Mouse (Mus musculus) forebrain, embryonic 16.5 days (tissue): ENCODE results near the gene Satb2. TPM values are rescaled to one million over a fixed set of nuclear protein-coding genes. Genes with fewer than 3 reads are reported as not detected.

Experiments
- ATAC-seq: fragments of 200-750 bp; cut with Nextera tagmentation; 2 replicates; pipeline ENCODE4 v1.8.0; 2017; ENCODE audit warnings: mild to moderate bottlenecking, moderate library complexity
- H3K27ac ChIP-seq: fragments of 300-500 bp; sonication (generic); 2 replicates; pipeline ENCODE4 v1.5.1; 2014; ENCODE audit warnings: low read length, control low read depth
- H3K27me3 ChIP-seq: fragments of 300-500 bp; sonication (generic); replicated peaks from 2 replicates; pipeline ENCODE4 v1.6.1; 2014; ENCODE audit warnings: low read length; ENCODE audit not compliant: control insufficient read depth, insufficient read depth
- H3K36me3 ChIP-seq: fragments of 300-500 bp; sonication (generic); 2 replicates; pipeline ENCODE4 v1.6.1; 2014; ENCODE audit not compliant: control insufficient read depth, insufficient read depth
- H3K4me1 ChIP-seq: fragments of 300-500 bp; sonication (generic); replicated peaks from 2 replicates; pipeline ENCODE4 v1.6.1; 2014; ENCODE audit warnings: low read length; ENCODE audit not compliant: control insufficient read depth, insufficient read depth
- H3K4me2 ChIP-seq: fragments of 300-500 bp; sonication (generic); 2 replicates; pipeline ENCODE4 v1.6.1; 2014; ENCODE audit warnings: mild to moderate bottlenecking, low read length, control low read depth
- H3K4me3 ChIP-seq: fragments of 300-500 bp; sonication (generic); replicated peaks from 2 replicates; pipeline ENCODE4 v1.5.1; 2014; ENCODE audit warnings: mild to moderate bottlenecking, low read length, control low read depth
- H3K9ac ChIP-seq: fragments of 300-500 bp; sonication (generic); replicated peaks from 2 replicates; pipeline ENCODE4 v1.6.1; 2014; ENCODE audit warnings: low read depth, low read length, control low read depth
- H3K9me3 ChIP-seq: fragments of 300-500 bp; sonication (generic); 2 replicates; pipeline ENCODE4 v1.6.1; 2016; ENCODE audit warnings: low read length; ENCODE audit not compliant: control insufficient read depth
- WGBS: fragments of 180-500 bp; shearing (Covaris S2); extraction: QIAGEN DNeasy Blood & Tissue Kit; methylation state at CpG from one replicate; pipeline ENCODE4 v1.1.7; 2014; 5-methylcytosine and 5-hydroxymethylcytosine counted together
- polyA plus RNA-seq: library from polyadenylated mRNA; unstranded; fragments of >200 nt; fragmentation: Nextera tagmentation; extraction: Ambion mirVana; gene quantifications from 2 replicates; pipeline ENCODE4 v1.2.1, GENCODE M21; 2015

Satb2 gene
- 74.5 and 109 TPM in 2 replicates for polyA plus RNA-seq

DNA sequence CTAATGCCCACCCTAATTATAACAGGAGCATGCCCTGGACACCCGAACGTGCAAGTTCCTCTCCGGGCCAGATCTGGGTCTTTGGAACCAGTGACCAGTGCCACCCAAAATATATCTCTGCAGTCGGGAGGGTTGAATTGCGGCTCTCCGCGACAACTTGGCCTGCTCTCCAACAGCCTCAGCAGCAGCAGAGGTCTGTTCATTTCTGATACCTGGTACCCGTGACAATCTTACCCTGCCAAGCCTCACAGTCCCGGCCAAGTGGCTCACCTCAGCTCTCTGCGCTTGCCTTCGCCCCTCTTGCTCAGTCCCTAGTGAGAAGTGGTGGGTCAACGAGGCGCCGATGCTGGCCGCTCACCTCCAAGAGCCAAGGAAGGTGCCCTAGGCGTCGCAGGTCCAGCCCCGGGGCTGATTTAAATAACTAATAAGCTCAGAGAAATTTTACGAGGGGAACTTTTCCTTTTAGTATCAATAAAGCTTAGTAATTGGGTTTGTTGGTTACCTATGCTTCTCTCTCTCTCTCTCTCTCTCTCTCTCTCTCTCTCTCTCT, at the start of gene Satb2:
Gene Satb2, minus strand, starts transcription at position 500 of the 550 bp plus-strand sequence.
- Histone ChIP-seq H3K36me3 (no peaks in the 10 kb centered on the region), H3K27me3 (peaks cover 48% of the 10 kb centered on the region), H3K4me1 (peaks cover 33% of the 10 kb centered on the region), H3K4me2 (peak within 1 kb of the TSS; percentile 57), H3K4me3 (peak within 1 kb of the TSS; percentile 38), H3K27ac (peak within 1 kb of the TSS; percentile 58), H3K9ac (peak within 1 kb of the TSS; percentile 47), H3K9me3 (no peaks in the 10 kb centered on the region)
- no peak for ATAC-seq
- under 1% methylated on average over 19 of the region's 19 CpGs for WGBS

DNA sequence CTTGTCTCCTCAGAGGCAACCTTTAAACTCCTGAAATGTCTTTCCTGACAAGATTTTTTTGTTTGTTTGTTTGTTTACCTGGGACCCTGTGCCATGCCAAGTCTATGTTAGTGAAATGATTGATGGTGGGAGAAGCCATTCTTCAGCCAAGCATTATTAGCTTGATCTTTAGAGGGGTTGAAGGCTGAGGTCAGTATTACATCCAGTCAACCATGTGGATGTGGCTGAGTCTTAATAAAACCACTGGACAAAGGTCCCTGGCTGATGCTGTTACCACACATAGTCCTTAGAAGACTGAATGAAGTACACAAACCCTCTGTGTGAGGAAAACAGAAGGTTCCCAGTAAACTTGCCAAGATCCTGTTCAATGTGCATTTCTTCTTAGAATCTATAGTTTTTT, 40.5 kb upstream of the Satb2 start:
- Histone ChIP-seq H3K4me3 (no peak overlapping the region), H3K4me2 (no peak overlapping the region), H3K27ac (no peak overlapping the region), H3K9ac (no peak overlapping the region), H3K9me3 (no peaks in the 10 kb centered on the region), H3K27me3 (no peaks in the 10 kb centered on the region), H3K36me3 (no peaks in the 10 kb centered on the region), H3K4me1 (no peaks in the 10 kb centered on the region)
- no peak for ATAC-seq

DNA sequence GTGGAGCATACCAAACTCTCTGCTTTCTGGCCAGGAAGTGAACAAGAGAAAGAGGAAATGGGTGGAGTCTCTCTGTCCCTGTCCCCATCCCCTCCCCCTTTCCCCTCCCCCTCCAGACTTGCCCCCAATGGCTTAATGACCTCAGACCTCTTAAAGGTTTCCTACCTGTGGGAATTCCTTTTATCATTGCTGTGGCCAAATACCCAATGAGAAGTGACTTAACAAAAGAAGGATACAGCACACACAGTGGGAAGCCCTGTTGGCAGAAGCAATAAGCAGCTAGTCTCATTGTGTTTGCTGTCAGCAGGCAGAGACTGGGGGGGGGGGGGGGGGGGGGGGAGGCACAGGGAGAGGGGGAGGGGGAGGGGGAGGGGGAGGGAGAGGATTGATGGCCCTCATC, 35.4 kb upstream of the Satb2 start:
- H3K4me3 ChIP-seq, result no peak overlapping the region
- no peaks in the 10 kb centered on the region for H3K9me3 ChIP-seq
- H3K27ac ChIP-seq, result no peak overlapping the region
- no peak overlapping the region for H3K9ac ChIP-seq
- no peak for ATAC-seq
- H3K4me2 ChIP-seq, result no peak overlapping the region
- no peaks in the 10 kb centered on the region for H3K36me3 ChIP-seq
- H3K4me1 ChIP-seq, result no peaks in the 10 kb centered on the region
- no peaks in the 10 kb centered on the region for H3K27me3 ChIP-seq

DNA sequence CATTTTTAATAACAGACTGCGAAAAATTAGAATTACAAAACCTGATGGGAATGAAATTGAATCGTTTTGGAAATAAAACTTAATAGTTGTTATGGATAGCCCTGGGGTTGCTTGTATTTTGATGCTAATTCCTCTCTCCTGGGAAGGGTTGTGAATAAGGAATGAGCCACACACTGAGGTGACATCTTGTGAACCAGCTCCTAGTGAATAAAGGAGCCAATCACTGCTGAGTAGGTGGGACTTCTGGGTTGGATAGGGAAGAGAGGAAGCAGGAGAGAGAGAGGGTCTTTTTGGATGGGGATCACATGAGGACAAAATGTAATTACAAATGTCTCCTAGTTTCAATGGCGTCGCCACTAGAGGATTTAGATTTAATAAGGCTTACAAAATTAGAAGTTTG, 30.7 kb upstream of the Satb2 start:
- Histone ChIP-seq H3K4me3 (no peak overlapping the region), H3K4me1 (no peaks in the 10 kb centered on the region), H3K9me3 (no peaks in the 10 kb centered on the region), H3K36me3 (no peaks in the 10 kb centered on the region), H3K9ac (no peak overlapping the region), H3K27me3 (no peaks in the 10 kb centered on the region), H3K27ac (no peak overlapping the region), H3K4me2 (no peak overlapping the region)
- ATAC-seq, result peak; percentile 85
- 52% methylated on average over 4 of the region's 4 CpGs for WGBS

DNA sequence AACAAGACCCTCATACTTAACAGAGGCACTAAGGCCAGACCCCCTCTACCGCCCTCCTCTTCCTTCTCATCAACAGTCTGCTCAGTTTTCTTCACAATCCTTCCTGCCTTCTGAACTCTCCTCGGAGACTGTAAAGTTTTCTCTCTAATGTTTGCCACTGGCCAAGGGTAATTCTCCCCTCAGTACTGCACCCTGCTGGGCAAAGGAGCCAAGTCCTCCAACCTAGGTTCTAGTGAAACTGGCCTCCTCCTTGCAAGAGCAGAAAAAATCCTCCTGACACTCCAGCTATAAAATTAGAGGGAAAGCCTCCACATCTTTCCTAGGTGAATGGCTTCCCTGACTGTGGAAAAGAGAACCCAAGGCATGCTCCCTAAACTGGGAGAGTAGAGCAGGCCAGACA, 16.6 kb upstream of the Satb2 start:
- Histone ChIP-seq H3K4me3 (no peak overlapping the region), H3K9ac (no peak overlapping the region), H3K4me2 (no peak overlapping the region), H3K27me3 (no peaks in the 10 kb centered on the region), H3K4me1 (no peaks in the 10 kb centered on the region), H3K27ac (no peak overlapping the region), H3K9me3 (no peaks in the 10 kb centered on the region), H3K36me3 (no peaks in the 10 kb centered on the region)
- WGBS, result 80% methylated on average over 2 of the region's 2 CpGs
- ATAC-seq, result no peak

DNA sequence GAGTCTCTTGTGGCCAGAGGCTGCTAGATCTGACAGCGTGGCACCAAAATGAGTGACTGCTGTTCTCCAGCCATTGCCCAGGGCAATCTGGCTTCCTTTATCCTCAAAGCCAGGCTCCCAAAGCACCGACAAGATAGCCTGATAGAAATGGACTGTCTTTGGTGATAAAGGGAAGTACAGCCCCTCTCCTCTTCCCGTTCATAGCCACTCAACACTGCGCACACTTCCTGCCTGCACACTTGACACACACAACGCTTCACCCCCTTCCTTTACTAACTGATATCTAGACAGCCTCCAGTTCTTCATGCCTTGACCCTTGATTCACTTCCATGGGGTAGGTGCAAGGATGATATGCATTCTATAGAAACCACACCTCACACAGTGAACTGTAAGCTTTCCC, 13.9 kb upstream of the Satb2 start:
- H3K27me3 ChIP-seq, result no peaks in the 10 kb centered on the region
- no peaks in the 10 kb centered on the region for H3K4me1 ChIP-seq
- WGBS, result 78% methylated on average over 5 of the region's 5 CpGs
- H3K4me2 ChIP-seq, result no peak overlapping the region
- no peak for ATAC-seq
- no peak overlapping the region for H3K4me3 ChIP-seq
- H3K9ac ChIP-seq, result no peak overlapping the region
- no peak overlapping the region for H3K27ac ChIP-seq
- H3K9me3 ChIP-seq, result no peaks in the 10 kb centered on the region
- no peaks in the 10 kb centered on the region for H3K36me3 ChIP-seq

DNA sequence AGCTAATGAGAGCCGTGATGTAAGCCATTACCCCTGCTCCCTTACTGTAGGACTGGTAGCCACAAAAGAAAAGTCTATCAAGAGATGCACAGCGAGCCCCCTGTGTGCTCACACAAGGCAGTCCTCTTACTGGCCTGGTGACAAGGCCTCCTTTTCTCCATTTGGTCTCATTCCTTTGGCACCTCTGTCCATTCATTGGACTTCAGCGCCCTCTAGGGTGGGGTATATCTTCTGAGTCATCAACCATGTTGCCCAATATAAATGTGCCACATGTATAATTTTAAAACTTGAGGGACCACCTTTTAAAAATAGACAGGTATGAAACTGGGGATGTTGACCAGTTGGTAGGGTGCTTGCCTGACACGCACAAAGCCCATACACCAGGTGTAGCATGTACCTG, 13.2 kb upstream of the Satb2 start:
- no peaks in the 10 kb centered on the region for H3K4me1 ChIP-seq

DNA sequence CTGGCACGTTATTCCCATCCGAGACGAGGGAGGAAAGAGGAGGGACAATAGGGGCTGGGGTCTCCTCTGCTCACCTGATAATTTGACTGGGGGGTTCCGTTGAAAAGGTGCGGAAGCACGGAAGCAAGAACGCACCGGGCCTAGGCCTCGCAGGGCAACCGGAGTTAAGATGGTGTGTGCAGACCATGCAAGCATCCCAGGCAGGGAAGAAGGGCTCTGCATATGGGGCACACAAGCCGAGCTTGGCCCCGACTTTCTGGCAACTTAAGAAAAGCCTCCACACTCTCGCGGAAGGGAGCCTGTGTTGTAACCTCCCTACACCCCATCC, 6.0 kb upstream of the Satb2 start:
- Histone ChIP-seq H3K27ac (no peak overlapping the region), H3K4me2 (peak overlapping the region; percentile 18), H3K9ac (no peak overlapping the region), H3K4me1 (peaks cover 16% of the 10 kb centered on the region), H3K9me3 (no peaks in the 10 kb centered on the region), H3K36me3 (no peaks in the 10 kb centered on the region), H3K4me3 (no peak overlapping the region), H3K27me3 (peaks cover 56% of the 10 kb centered on the region)
- ATAC-seq, result no peak
- WGBS, result 6% methylated on average over 14 of the region's 14 CpGs

More for the DNA sequence above, 13.2 kb upstream of the Satb2 start:
- H3K4me3 ChIP-seq, result no peak overlapping the region
- H3K9ac ChIP-seq, result no peak overlapping the region
- WGBS, result 63% methylated on average over 4 of the region's 4 CpGs
- H3K36me3 ChIP-seq, result no peaks in the 10 kb centered on the region
- no peak overlapping the region for H3K4me2 ChIP-seq
- no peak overlapping the region for H3K27ac ChIP-seq
- no peak for ATAC-seq
- no peaks in the 10 kb centered on the region for H3K9me3 ChIP-seq
- H3K27me3 ChIP-seq, result peaks cover 2% of the 10 kb centered on the region; the same call in 1 of the 2 replicates

DNA sequence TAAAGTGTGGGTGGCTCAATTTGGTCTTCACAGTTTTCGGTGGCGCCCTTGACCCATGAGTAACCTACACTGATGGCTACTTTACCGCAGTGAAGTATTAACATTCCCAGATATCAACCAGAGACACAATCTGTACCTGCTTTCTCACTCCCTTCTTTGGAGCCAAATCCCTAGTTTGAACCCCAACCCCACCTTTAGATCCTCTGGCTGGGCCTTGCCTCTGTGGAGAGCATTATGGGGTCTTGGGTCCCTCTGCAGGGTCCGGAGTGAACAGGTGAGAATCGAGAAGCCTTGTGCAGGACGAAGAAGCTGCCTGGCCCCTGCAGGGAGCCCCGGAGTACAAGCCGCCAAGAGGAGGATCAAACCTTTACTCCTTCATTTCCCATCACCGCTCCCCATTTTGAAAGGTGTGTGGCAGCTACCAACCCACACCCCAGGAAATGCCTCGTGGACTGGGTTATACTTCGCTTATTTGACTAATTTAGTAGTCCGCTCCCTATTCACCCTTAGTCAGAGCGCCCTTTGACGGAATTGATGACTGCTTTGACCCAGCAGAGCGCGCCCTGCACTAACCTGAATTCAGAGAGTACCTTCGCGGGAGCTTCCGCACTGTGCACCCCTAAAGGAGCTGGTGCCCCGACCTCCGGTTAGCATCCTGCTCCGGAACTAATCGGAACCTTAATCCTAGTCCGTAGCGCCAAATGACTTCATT, 5.5 kb upstream of the Satb2 start:
- Histone ChIP-seq H3K27me3 (peaks cover 56% of the 10 kb centered on the region), H3K36me3 (no peaks in the 10 kb centered on the region), H3K27ac (no peak overlapping the region), H3K9me3 (no peaks in the 10 kb centered on the region), H3K9ac (no peak overlapping the region), H3K4me3 (no peak overlapping the region), H3K4me2 (peak overlapping the region; percentile 18), H3K4me1 (peaks cover 16% of the 10 kb centered on the region)
- ATAC-seq, result peak; percentile 52; the same call in 1 of the 2 replicates
- WGBS, result 3% methylated on average over 25 of the region's 25 CpGs
